Mouse (Mus musculus) brain, embryonic 14.5 days (tissue): ENCODE results near the gene Gm36176.

Experiments
- CTCF ChIP-seq: fragments of 200-500 bp; IDR thresholded peaks from 2 replicates; pipeline ENCODE4 v1.5.1; 2012; ENCODE audit warnings: inconsistent platforms, mild to moderate bottlenecking, moderate library complexity, borderline replicate concordance; ENCODE audit not compliant: insufficient read depth, insufficient read length; ENCODE audit errors: extremely low read depth
- POLR2A ChIP-seq: fragments of 200-500 bp; IDR thresholded peaks from 2 replicates; pipeline ENCODE4 v1.6.1; 2012; ENCODE audit warnings: mild to moderate bottlenecking, inconsistent platforms, borderline replicate concordance; ENCODE audit not compliant: poor library complexity, insufficient read depth, insufficient read length, severe bottlenecking; ENCODE audit errors: extremely low read depth

DNA sequence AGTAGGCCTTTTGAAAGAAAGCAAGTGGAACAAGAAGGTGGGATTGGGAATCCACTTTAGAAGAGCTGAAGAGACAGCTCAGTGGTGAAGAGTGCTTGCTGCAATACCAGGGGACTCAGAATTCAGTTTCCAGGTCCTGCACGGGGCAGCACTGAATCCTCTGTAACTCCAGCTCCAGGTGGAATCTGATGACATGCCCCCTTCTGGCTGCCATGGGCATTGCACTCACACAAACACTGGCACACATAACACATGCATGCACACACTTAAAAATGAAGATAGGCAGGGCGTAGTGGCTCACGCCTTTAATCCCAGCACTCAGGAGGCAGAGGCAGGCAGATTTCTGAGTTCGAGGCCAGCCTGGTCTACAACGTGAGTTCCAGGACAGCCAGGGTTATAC is 36.0 kb downstream of the Gm36176 start:
- TF ChIP-seq POLR2A (no peak), CTCF (peak; percentile 29; the same call in 1 of the 2 replicates)
